Mouse (Mus musculus): ENCODE results near the gene Polr2e. TPM values are rescaled to one million over a fixed set of nuclear protein-coding genes. Genes with fewer than 3 reads are reported as not detected.

Polr2e gene
- polyA plus RNA-seq, 1 experiment from 2014 or later: 134 TPM

GRCm38 (mm10) chr10:80020603-80021319 is 18.8 kb downstream of the Polr2e start:
- Histone ChIP-seq H3K9ac (replicated peaks) (no peak overlapping the region), H3K9me3 (replicated peaks) (no peaks in the 10 kb centered on the region), H3K4me2 (no peak overlapping the region), H3K27ac (replicated peaks) (no peak overlapping the region), H3K4me1 (no peaks in the 10 kb centered on the region), H3K4me3 (replicated peaks) (no peak overlapping the region), H3K27me3 (replicated peaks) (peaks cover 40% of the 10 kb centered on the region), H3K36me3 (no peaks in the 10 kb centered on the region)
- WGBS: 84% methylated on average over 18 of the region's 18 CpGs
- no peak for ATAC-seq (ENCODE audit: low FRiP score)

GRCm38 (mm10) chr10:80020191-80020590 is 19.4 kb downstream of the Polr2e start:
- H3K27ac ChIP-seq (replicated peaks): no peak overlapping the region
- H3K36me3 ChIP-seq: no peaks in the 10 kb centered on the region
- no peaks in the 10 kb centered on the region for H3K4me1 ChIP-seq
- WGBS: 32% methylated on average over 11 of the region's 11 CpGs
- peaks cover 45% of the 10 kb centered on the region for H3K27me3 ChIP-seq (replicated peaks)
- H3K4me2 ChIP-seq: no peak overlapping the region; the same call in 1 of the 2 replicates
- H3K4me3 ChIP-seq (replicated peaks): no peak overlapping the region
- no peak for ATAC-seq (ENCODE audit: low FRiP score)
- no peaks in the 10 kb centered on the region for H3K9me3 ChIP-seq (replicated peaks)
- H3K9ac ChIP-seq (replicated peaks): no peak overlapping the region

GRCm38 (mm10) chr10:80019471-80020131 is 20.0 kb downstream of the Polr2e start:
- Histone ChIP-seq H3K4me3 (replicated peaks) (no peak overlapping the region), H3K4me2 (peak overlapping the region; percentile 16), H3K36me3 (no peaks in the 10 kb centered on the region), H3K27ac (replicated peaks) (no peak overlapping the region), H3K4me1 (no peaks in the 10 kb centered on the region), H3K9ac (replicated peaks) (no peak overlapping the region), H3K27me3 (replicated peaks) (peaks cover 51% of the 10 kb centered on the region), H3K9me3 (replicated peaks) (no peaks in the 10 kb centered on the region)
- WGBS: 10% methylated on average over 20 of the region's 20 CpGs
- ATAC-seq (ENCODE audit: low FRiP score): no peak

DNA sequence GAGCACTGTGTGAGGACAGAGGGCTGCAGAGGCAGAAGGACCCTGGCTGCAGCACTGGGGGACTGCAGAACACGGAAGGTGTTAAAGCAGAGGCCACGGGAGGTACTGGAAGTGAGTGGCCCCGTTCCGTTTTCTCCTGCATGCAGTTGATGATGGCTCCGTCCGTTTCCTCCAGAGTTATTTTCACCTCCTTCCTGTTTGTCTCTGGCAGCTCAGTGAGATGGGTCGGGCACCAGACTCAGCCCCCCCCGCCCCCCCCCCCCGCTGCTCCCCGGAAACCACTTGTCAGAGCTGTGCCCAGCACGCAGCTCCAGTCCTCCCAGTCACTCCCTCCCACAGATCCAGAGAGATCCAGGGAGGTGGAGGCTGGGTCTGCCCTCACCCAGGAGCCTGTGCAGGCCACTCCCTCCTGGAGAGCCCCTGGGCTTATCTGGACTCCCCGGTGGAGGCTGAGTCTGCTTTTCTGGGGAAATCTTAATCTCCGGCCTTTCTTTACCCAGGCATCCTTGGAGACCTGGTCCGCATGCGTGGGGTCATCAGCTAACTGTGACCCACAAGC is 20.8 kb downstream of the Polr2e start:
- no peak overlapping the region for H3K9ac ChIP-seq (replicated peaks)
- no peak overlapping the region for H3K4me3 ChIP-seq (replicated peaks)
- H3K4me2 ChIP-seq: 0 out of 2 replicates have a peak overlapping the region, but pooled peaks have one; percentile 13
- H3K27me3 ChIP-seq (replicated peaks): peaks cover 58% of the 10 kb centered on the region
- H3K36me3 ChIP-seq: no peaks in the 10 kb centered on the region
- H3K4me1 ChIP-seq: no peaks in the 10 kb centered on the region
- WGBS: 9% methylated on average over 13 of the region's 15 CpGs
- H3K27ac ChIP-seq (replicated peaks): no peak overlapping the region
- ATAC-seq (ENCODE audit: low FRiP score): no peak
- no peaks in the 10 kb centered on the region for H3K9me3 ChIP-seq (replicated peaks)

GRCm38 (mm10) chr10:80017771-80018170 is 21.8 kb downstream of the Polr2e start:
- Histone ChIP-seq H3K9me3 (replicated peaks) (no peaks in the 10 kb centered on the region), H3K27me3 (replicated peaks) (peaks cover 69% of the 10 kb centered on the region), H3K36me3 (no peaks in the 10 kb centered on the region), H3K4me1 (no peaks in the 10 kb centered on the region), H3K9ac (replicated peaks) (no peak overlapping the region), H3K4me2 (no peak overlapping the region), H3K4me3 (replicated peaks) (no peak overlapping the region), H3K27ac (replicated peaks) (no peak overlapping the region)
- WGBS: 84% methylated on average over 14 of the region's 14 CpGs
- ATAC-seq (ENCODE audit: low FRiP score): no peak

- no peak overlapping the region for H3K9ac ChIP-seq (replicated peaks)
- no peak for ATAC-seq (ENCODE audit: low FRiP score)
- no peak overlapping the region for H3K27ac ChIP-seq (replicated peaks)
- H3K27me3 ChIP-seq (replicated peaks): peaks cover 73% of the 10 kb centered on the region
- no peaks in the 10 kb centered on the region for H3K4me1 ChIP-seq
- no peak overlapping the region for H3K4me2 ChIP-seq
- WGBS: 87% methylated on average over 3 of the region's 3 CpGs
- peaks cover 2% of the 10 kb centered on the region; the same call in 1 of the 2 replicates for H3K36me3 ChIP-seq
- no peaks in the 10 kb centered on the region for H3K9me3 ChIP-seq (replicated peaks)
- H3K4me3 ChIP-seq (replicated peaks): no peak overlapping the region
Measured at GRCm38 (mm10) chr10:80017361-80017760, 22.2 kb downstream of the Polr2e start.

GRCm38 (mm10) chr10:80016931-80017330 is 22.7 kb downstream of the Polr2e start:
- H3K9me3 ChIP-seq (replicated peaks): no peaks in the 10 kb centered on the region
- H3K9ac ChIP-seq (replicated peaks): no peak overlapping the region
- peaks cover 77% of the 10 kb centered on the region for H3K27me3 ChIP-seq (replicated peaks)
- 85% methylated on average over 10 of the region's 10 CpGs for WGBS
- H3K27ac ChIP-seq (replicated peaks): no peak overlapping the region
- H3K4me3 ChIP-seq (replicated peaks): no peak overlapping the region
- no peak for ATAC-seq (ENCODE audit: low FRiP score)
- H3K4me1 ChIP-seq: no peaks in the 10 kb centered on the region
- peaks cover 6% of the 10 kb centered on the region for H3K36me3 ChIP-seq
- no peak overlapping the region for H3K4me2 ChIP-seq

- WGBS: 70% methylated on average over 11 of the region's 11 CpGs
Measured at GRCm38 (mm10) chr10:80016511-80016910, 23.1 kb downstream of the Polr2e start, which contains the start of gene Arhgap45. Gene Arhgap45, plus strand, starts transcription at chr10:80016653.

GRCm38 (mm10) chr10:80015583-80015982 is 24.0 kb downstream of the Polr2e start:
- ATAC-seq (ENCODE audit: low FRiP score): no peak
- WGBS: 84% methylated on average over 10 of the region's 10 CpGs
- no peaks in the 10 kb centered on the region for H3K4me1 ChIP-seq
- H3K36me3 ChIP-seq: peaks cover 19% of the 10 kb centered on the region
- peaks cover 10% of the 10 kb centered on the region for H3K9me3 ChIP-seq (replicated peaks)
- no peak overlapping the region for H3K9ac ChIP-seq (replicated peaks)
- no peak overlapping the region for H3K27ac ChIP-seq (replicated peaks)
- peaks cover 77% of the 10 kb centered on the region for H3K27me3 ChIP-seq (replicated peaks)
- no peak overlapping the region for H3K4me3 ChIP-seq (replicated peaks)
- no peak overlapping the region for H3K4me2 ChIP-seq

More at GRCm38 (mm10) chr10:80016511-80016910, 23.1 kb downstream of the Polr2e start, which contains the start of gene Arhgap45:
- peaks cover 10% of the 10 kb centered on the region for H3K36me3 ChIP-seq
- no peak within 1 kb of the TSS for H3K27ac ChIP-seq (replicated peaks)
- no peak within 1 kb of the TSS for H3K4me2 ChIP-seq
- H3K9ac ChIP-seq (replicated peaks): no peak within 1 kb of the TSS
- no peak within 1 kb of the TSS for H3K4me3 ChIP-seq (replicated peaks)
- peaks cover 82% of the 10 kb centered on the region for H3K27me3 ChIP-seq (replicated peaks)
- no peak for ATAC-seq (ENCODE audit: low FRiP score)
- no peaks in the 10 kb centered on the region for H3K4me1 ChIP-seq
- H3K9me3 ChIP-seq (replicated peaks): peaks cover under 1% of the 10 kb centered on the region; the same call in 1 of the 2 replicates

DNA sequence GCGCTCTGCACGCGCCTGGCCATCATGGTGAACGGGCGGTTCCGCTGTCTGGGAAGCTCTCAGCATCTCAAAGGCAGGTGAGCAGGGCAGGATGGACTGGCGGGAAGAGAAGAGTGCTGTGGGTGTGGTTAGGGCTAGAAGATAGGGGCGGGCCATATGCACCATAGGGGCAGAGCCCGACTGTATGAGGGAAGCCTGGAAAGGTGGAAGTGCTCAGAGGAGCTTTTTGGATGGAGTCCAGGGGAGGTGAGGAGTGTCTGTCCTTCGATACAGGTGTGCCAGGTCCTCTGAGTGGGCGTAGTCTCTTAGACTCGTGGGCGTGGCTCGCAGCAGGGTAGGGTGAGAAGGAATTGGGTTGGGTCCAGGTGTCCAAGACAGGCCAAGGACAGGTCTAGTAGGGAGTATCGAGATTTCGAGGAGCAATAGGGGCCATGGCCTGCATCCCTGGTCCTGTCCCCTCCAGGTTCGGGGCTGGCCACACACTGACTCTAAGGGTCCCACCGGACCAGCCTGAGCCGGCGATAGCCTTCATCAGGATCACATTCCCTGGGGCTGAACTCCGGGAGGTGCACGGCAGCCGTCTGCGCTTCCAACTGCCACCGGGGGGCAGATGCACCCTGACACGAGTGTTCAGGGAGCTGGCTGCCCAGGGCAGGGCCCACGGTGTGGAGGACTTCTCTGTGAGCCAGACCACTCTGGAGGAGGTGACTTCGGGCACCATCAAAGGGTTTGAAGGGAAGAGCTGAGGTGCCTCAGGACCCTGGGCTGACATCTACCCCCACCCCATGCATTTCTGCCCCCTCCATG is 24.9 kb downstream of the Polr2e start:
- H3K9me3 ChIP-seq (replicated peaks): peaks cover 16% of the 10 kb centered on the region
- H3K36me3 ChIP-seq: peaks cover 28% of the 10 kb centered on the region
- no peak overlapping the region for H3K27ac ChIP-seq (replicated peaks)
- peaks cover 68% of the 10 kb centered on the region for H3K27me3 ChIP-seq (replicated peaks)
- WGBS: 25% methylated on average over 28 of the region's 28 CpGs
- ATAC-seq (ENCODE audit: low FRiP score): no peak
- no peak overlapping the region for H3K4me2 ChIP-seq
- no peak overlapping the region for H3K4me3 ChIP-seq (replicated peaks)
- H3K9ac ChIP-seq (replicated peaks): no peak overlapping the region
- H3K4me1 ChIP-seq: no peaks in the 10 kb centered on the region

DNA sequence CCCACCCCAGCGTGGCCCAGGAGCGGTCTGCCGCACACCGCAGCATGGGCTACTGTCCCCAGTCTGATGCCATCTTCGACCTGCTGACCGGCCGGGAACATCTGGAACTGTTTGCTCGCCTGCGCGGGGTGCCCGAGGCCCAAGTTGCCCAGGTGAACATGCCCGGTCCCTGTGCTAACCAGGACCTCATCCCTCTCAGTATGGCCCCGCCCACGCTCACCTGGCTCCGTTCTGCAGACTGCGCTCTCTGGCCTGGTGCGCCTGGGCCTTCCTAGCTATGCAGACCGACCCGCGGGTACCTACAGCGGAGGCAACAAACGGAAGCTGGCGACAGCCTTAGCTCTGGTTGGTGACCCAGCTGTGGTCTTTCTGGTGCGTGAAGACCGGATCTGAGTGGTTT is 26.0 kb downstream of the Polr2e start:
- no peak for ATAC-seq (ENCODE audit: low FRiP score)
- Histone ChIP-seq H3K36me3 (peaks cover 39% of the 10 kb centered on the region), H3K4me3 (replicated peaks) (no peak overlapping the region), H3K27ac (replicated peaks) (no peak overlapping the region), H3K9ac (replicated peaks) (no peak overlapping the region), H3K4me1 (no peaks in the 10 kb centered on the region), H3K4me2 (no peak overlapping the region), H3K9me3 (replicated peaks) (peaks cover 16% of the 10 kb centered on the region), H3K27me3 (replicated peaks) (peaks cover 57% of the 10 kb centered on the region)
- WGBS: 36% methylated on average over 25 of the region's 25 CpGs
